ENCODE assay signal across 16 mouse cellular contexts in genomic region chr4:105705996-105706395, GRCm38 (mm10).
DNase-seq lines count a peak whose midpoint lies in the region; ATAC-seq and TF ChIP-seq lines count a peak whose summit lies in the region.
"Had no signal": no experiment of that assay in that cellular context is flagged by ENCODE, and none has a peak within 500 bp of the region (broad histone marks: within the 10 kb centered on the region; RNA-seq: fewer than 3 reads in every experiment).

No protein-coding gene starts in this region.

- DNase-seq in urinary bladder, postnatal 14 days (ENCODE audit: low spot score), result peak; percentile 47
- DNase-seq in urinary bladder, postnatal 4 days (ENCODE audit: low spot score in 2 of 2), result no peak
- DNase-seq in adrenal gland, postnatal 36 days, result peak; percentile 35 to 38
- DNase-seq in lung, postnatal 0 days (ENCODE audit: low spot score), result peak; percentile 71
- DNase-seq in right cerebral cortex, adult 18-20 months, result no peak
- no peak for DNase-seq in spleen, postnatal 4 days (ENCODE audit: low spot score in 2 of 2)
- no peak for DNase-seq in left cerebral cortex, adult 9 months (ENCODE audit: low spot score in 2 of 2)
- DNase-seq: cerebellum, postnatal 36 days; heart, postnatal 10 days; kidney, postnatal 14 days; liver, postnatal 0 days had no signal

- peak; percentile 42; the same call in 1 of the 2 replicates for TF ChIP-seq EP300 in lung, postnatal 0 days (IDR thresholded peaks at IDR 0.05)

- WGBS in lung, postnatal 0 days, result 36% methylated on average over 6 of the region's 6 CpGs

- TF ChIP-seq CTCF in lung, postnatal 0 days (IDR thresholded peaks at IDR 0.05), result no peak

- no peaks in the 10 kb centered on the region for H3K9me3 ChIP-seq in lung, postnatal 0 days (ENCODE audit: low read length)
- H3K9me3 ChIP-seq: embryonic facial prominence, embryonic 13.5 days; limb, embryonic 13.5 days; midbrain, embryonic 13.5 days; neural tube, embryonic 13.5 days had no signal

- no peaks in the 10 kb centered on the region for H3K27me3 ChIP-seq in lung, postnatal 0 days (replicated peaks; ENCODE audit: insufficient read depth, low read length)
- H3K27me3 ChIP-seq: embryonic facial prominence, embryonic 13.5 days; limb, embryonic 13.5 days; midbrain, embryonic 13.5 days; neural tube, embryonic 13.5 days had no signal

- no peaks in the 10 kb centered on the region for H3K36me3 ChIP-seq in lung, postnatal 0 days (ENCODE audit: insufficient read depth, low read length)
- H3K36me3 ChIP-seq: embryonic facial prominence, embryonic 13.5 days; limb, embryonic 13.5 days; midbrain, embryonic 13.5 days; neural tube, embryonic 13.5 days had no signal

- H3K4me1 ChIP-seq in lung, postnatal 0 days (ENCODE audit: insufficient read depth, low read depth, low read length), result no peaks in the 10 kb centered on the region; the same call in 1 of the 2 replicates
- H3K4me1 ChIP-seq: embryonic facial prominence, embryonic 13.5 days; midbrain, embryonic 13.5 days; neural tube, embryonic 13.5 days had no signal

- H3K4me3 ChIP-seq in lung, postnatal 0 days (ENCODE audit: low read depth, low read length), result no peak overlapping the region
- H3K4me3 ChIP-seq: embryonic facial prominence, embryonic 13.5 days; limb, embryonic 13.5 days; midbrain, embryonic 13.5 days; neural tube, embryonic 13.5 days had no signal

- no peak for ATAC-seq in lung, postnatal 0 days
- ATAC-seq: forebrain, embryonic 14.5 days; liver, postnatal 0 days; midbrain, embryonic 13.5 days had no signal

- peak overlapping the region; percentile 22; the same call in 1 of the 2 replicates for H3K27ac ChIP-seq in lung, postnatal 0 days (ENCODE audit: low read length)
- H3K27ac ChIP-seq: embryonic facial prominence, embryonic 13.5 days; limb, embryonic 13.5 days; midbrain, embryonic 13.5 days; neural tube, embryonic 13.5 days had no signal

- H3K4me2 ChIP-seq in lung, postnatal 0 days (replicated peaks; ENCODE audit: low read depth, low read length), result no peak overlapping the region
- H3K4me2 ChIP-seq: embryonic facial prominence, embryonic 13.5 days; limb, embryonic 13.5 days; midbrain, embryonic 13.5 days; neural tube, embryonic 13.5 days had no signal

- no peak overlapping the region for H3K9ac ChIP-seq in lung, postnatal 0 days (replicated peaks; ENCODE audit: low read depth)
- H3K9ac ChIP-seq: embryonic facial prominence, embryonic 13.5 days; limb, embryonic 13.5 days; liver, postnatal 0 days; midbrain, embryonic 13.5 days; neural tube, embryonic 13.5 days had no signal

Comparison
In these comparisons a context has a peak if more than half of its experiments do, and no peak if none do; other contexts are left out.
1. DNase-seq: peak in urinary bladder, postnatal 14 days (single experiment), adrenal gland, postnatal 36 days (2 of 2) and lung, postnatal 0 days (single experiment); none in urinary bladder, postnatal 4 days (0 of 2), right cerebral cortex, adult 18-20 months (single experiment), spleen, postnatal 4 days (0 of 2) and left cerebral cortex, adult 9 months (0 of 2).